Mouse (Mus musculus) E14TG2a.4 (cell line): ENCODE measurements at regions not wholly inside any gene's neighbourhood (a gene's known extent, or its start where the extent isn't known, plus 50 kb on each side); places are given as distances from the start of the nearest gene placed in this dataset.

Experiments
- CTCF ChIP-seq: conservative IDR thresholded peaks from 2 replicates; pipeline ENCODE4 v1.5.1; 2014; ENCODE audit warnings: low read length
- NANOG ChIP-seq: IDR thresholded peaks from 2 replicates; pipeline ENCODE4 v1.6.1; 2014; ENCODE audit warnings: borderline replicate concordance, low read length, mixed read lengths

GRCm38 (mm10) chr11:64158281-64158680 lies 79.0 kb upstream of the Cox10 start:
- TF ChIP-seq CTCF (no peak), NANOG (no peak)
